Mouse (Mus musculus) testis, adult 2 months (tissue): ENCODE data around the gene Cpt1a. TPM values are rescaled to one million over a fixed set of nuclear protein-coding genes. Genes with fewer than 3 reads are reported as not detected.

Experiments used
- H3K27ac ChIP-seq: fragments of 200-500 bp; 2 replicates; pipeline ENCODE4 v1.5.1; 2012; ENCODE audit warnings: low read depth, low read length; ENCODE audit not compliant: control insufficient read depth, insufficient read depth
- H3K27me3 ChIP-seq: fragments of 200-500 bp; 2 replicates; pipeline ENCODE4 v1.6.1; 2012; ENCODE audit warnings: mild to moderate bottlenecking, low read length, moderate library complexity; ENCODE audit not compliant: control insufficient read depth, insufficient read depth
- H3K36me3 ChIP-seq: fragments of 200-500 bp; 2 replicates; pipeline ENCODE4 v1.6.1; 2012; ENCODE audit warnings: mild to moderate bottlenecking, low read length; ENCODE audit not compliant: control insufficient read depth, insufficient read depth
- H3K4me1 ChIP-seq: fragments of 200-500 bp; 2 replicates; pipeline ENCODE4 v1.6.1; 2012; ENCODE audit warnings: low read length; ENCODE audit not compliant: control insufficient read depth, insufficient read depth
- H3K4me3 ChIP-seq: fragments of 200-500 bp; 2 replicates; pipeline ENCODE4 v1.5.1; 2012; ENCODE audit warnings: low read depth, mild to moderate bottlenecking, low read length, moderate library complexity, mixed read lengths; ENCODE audit not compliant: control insufficient read depth
- CTCF ChIP-seq: fragments of 200-500 bp; IDR thresholded peaks from 2 replicates; pipeline ENCODE4 v1.5.1; 2012; ENCODE audit warnings: low read depth, mild to moderate bottlenecking, inconsistent platforms, low read length, moderate library complexity; ENCODE audit not compliant: control insufficient read depth, insufficient read depth, insufficient replicate concordance
- POLR2A ChIP-seq: fragments of 200-500 bp; IDR thresholded peaks from 2 replicates; pipeline ENCODE4 v1.6.1; 2012; ENCODE audit warnings: low read depth, mild to moderate bottlenecking, inconsistent platforms, low read length, moderate library complexity; ENCODE audit not compliant: control insufficient read depth
- polyA plus RNA-seq: library from polyadenylated mRNA; depleted of rRNA; stranded (reverse); fragments of >200 nt; gene quantifications from 2 replicates; pipeline ENCODE4 v1.2.3, GENCODE M21; 2012

The Cpt1a gene
- polyA plus RNA-seq, 1 experiment: 18.9 TPM

DNA sequence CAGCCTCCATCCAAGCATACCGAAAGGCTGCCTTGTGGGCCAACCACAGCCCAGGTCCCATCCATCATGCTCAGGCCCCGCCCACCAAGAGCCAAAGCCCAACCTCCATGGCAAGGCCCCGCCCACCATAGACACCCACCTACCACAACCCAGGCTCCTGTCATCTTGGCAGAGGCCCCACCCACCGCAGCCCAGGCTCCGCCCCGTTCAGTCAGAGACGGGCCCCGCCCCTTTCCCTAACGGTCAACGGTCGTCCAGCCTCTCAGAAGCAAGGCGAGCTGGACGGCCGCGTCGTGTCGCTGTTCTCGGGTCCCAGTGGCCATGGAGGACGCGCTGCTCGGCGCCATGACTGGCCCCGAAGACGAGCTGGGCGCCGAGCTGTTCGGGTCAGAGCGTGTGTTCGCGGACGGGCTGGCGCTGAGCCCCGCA is 66.5 kb downstream of the Cpt1a start, which contains the start of gene Tesmin:
Gene Tesmin, plus strand, starts transcription at position 229 of the 429 bp plus-strand sequence.
- TF ChIP-seq POLR2A (peak; percentile 95), CTCF (no peak)
- H3K27ac ChIP-seq: peak within 1 kb of the TSS; percentile 97
- H3K36me3 ChIP-seq: peaks cover 1% of the 10 kb centered on the region; the same call in 1 of the 2 replicates
- peak within 1 kb of the TSS; percentile 89 for H3K4me3 ChIP-seq
- H3K4me1 ChIP-seq: peaks cover 5% of the 10 kb centered on the region
- H3K27me3 ChIP-seq: no peaks in the 10 kb centered on the region

DNA sequence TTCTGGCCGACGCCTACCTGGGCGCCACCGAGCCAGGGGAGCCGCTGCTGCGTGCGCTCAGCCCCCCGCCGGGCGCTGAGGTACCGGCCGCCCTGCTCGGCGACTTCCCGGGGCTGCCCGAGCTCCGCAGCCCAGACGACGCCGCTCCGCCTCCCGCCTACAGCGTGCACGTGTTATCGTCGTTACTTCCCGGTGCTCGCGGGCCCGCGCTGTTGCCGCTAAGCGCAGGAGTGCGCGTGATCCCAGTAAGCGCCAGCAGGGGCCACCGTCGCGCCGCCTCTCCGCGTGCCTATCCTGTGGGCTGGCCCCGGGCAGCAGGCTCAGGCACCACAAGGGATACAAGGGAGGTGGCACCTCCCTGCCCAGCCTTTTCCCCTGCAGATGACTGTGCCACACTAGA is 67.0 kb downstream of the Cpt1a start:
- Histone ChIP-seq H3K27me3 (no peaks in the 10 kb centered on the region), H3K4me1 (peaks cover 5% of the 10 kb centered on the region), H3K36me3 (peaks cover 1% of the 10 kb centered on the region), H3K27ac (peak overlapping the region; percentile 97), H3K4me3 (peak overlapping the region; percentile 89)
- no peak; the same call in 1 of the 2 replicates for TF ChIP-seq POLR2A
- peak; percentile 66; the same call in 1 of the 2 replicates for TF ChIP-seq CTCF

DNA sequence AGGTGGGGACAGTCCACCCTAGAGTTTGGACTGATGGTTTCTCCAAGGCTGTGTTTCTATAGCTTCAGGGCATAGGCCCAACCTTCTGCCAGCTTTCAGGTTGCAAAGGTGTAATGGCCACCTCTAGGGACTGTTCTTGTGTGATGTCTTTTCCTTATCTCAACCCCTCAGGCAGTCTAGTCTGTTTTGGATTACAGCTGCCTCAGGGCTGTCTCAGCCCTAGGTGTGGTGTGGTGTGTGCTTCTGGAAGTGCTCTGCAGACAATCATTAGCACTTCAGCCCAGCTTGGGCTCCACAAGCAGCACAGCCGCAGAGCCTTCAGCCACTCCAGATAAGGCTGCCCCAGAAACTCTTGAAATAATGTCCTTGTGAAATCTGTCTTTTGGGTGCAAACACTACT is 70.2 kb downstream of the Cpt1a start:
- H3K36me3 ChIP-seq: peaks cover 7% of the 10 kb centered on the region
- TF ChIP-seq CTCF: no peak
- TF ChIP-seq POLR2A: no peak

DNA sequence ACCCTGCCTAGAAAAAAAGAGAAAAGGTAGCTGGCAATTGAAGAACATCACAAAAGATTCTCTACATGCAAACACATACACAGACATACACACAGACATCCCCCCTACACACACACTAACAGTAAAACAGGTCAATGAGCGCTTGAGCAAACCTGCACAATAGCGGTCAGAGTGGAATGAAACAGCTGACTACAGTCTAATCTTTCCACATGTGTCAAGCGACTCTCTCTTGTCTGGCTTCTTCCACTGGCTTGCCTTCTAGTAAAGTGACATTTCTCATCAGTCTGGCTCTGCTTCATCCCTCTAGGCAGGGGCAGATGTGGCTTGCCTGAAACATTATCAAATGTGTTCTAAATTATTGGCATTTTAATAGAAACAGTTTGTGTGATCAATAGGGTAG is 72.1 kb downstream of the Cpt1a start:
- Histone ChIP-seq H3K27ac (no peak overlapping the region), H3K4me1 (peaks cover 2% of the 10 kb centered on the region; the same call in 1 of the 2 replicates), H3K36me3 (peaks cover 7% of the 10 kb centered on the region), H3K4me3 (no peak overlapping the region), H3K27me3 (no peaks in the 10 kb centered on the region)
- no peak for TF ChIP-seq POLR2A
- TF ChIP-seq CTCF: no peak

More for the DNA sequence above, 70.2 kb downstream of the Cpt1a start:
- Histone ChIP-seq H3K4me1 (peaks cover 5% of the 10 kb centered on the region), H3K4me3 (no peak overlapping the region), H3K27me3 (no peaks in the 10 kb centered on the region), H3K27ac (no peak overlapping the region)

DNA sequence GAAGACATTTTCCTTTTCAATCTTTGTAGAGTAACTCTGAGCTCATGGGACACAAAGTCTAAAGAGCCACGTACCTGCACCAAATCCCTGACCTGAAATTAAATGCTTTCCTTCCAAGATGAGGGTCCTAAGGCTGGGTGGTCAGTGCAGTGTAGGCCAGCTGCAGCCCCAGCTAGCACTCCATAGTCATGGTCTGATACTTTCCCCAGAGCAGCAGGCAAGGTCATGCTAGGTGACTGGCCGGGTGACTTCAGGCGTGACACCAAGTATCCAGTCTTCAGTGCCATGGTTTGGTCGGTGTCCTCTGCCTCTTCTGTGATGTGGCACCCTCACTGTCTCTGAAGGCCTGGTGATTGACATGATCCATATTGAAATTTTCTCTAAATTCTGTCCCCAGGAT is 77.9 kb downstream of the Cpt1a start:
- H3K4me3 ChIP-seq: no peak overlapping the region
- no peaks in the 10 kb centered on the region for H3K4me1 ChIP-seq
- no peaks in the 10 kb centered on the region for H3K27me3 ChIP-seq

DNA sequence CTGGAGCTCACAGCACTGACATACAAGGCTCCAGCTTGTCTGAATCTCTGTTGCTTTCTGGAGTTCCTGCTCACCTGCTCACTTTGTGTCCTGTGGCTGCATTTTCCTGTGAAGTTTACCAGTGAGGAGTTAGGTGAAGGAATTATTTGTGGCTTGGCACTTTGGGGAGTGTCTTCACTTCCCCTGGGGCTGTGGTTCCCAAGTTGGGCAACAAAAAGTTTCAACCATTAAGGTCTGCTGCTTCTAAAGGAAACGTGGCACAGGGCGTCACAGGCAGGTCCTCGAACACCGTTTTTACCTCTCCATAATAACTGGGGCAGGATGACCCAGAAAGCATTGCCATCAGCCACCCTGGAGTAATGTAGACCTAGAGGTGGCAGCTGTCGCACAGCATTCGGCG is 79.4 kb downstream of the Cpt1a start:
- no peak for TF ChIP-seq CTCF
- TF ChIP-seq POLR2A: no peak
- peaks cover 4% of the 10 kb centered on the region for H3K36me3 ChIP-seq
- no peaks in the 10 kb centered on the region for H3K4me1 ChIP-seq
- no peak overlapping the region for H3K4me3 ChIP-seq
- H3K27me3 ChIP-seq: no peaks in the 10 kb centered on the region
- H3K27ac ChIP-seq: no peak overlapping the region

More for the DNA sequence above, 77.9 kb downstream of the Cpt1a start:
- TF ChIP-seq POLR2A (no peak), CTCF (no peak)
- Histone ChIP-seq H3K27ac (no peak overlapping the region), H3K36me3 (peaks cover 4% of the 10 kb centered on the region)

DNA sequence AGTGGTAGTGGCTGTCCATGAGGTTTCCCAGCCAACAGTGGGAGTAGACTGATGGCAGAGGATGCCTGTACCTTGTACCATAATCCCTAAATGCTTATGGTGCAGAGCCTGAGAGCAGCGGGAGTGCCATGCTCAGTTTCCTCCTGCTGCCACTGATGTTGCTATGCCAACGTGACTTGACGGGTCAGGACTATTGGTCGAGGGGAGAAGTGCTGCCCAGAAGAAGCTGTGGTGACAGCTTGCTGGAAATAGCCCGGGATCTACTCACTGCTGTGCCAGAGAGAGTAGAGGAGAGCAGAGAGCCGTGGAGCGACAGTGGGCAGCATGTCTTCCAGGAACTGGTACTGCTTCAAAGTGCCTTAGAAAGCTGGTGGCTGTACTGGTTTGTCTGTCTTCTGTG is 79.8 kb downstream of the Cpt1a start:
- H3K4me1 ChIP-seq: no peaks in the 10 kb centered on the region
- TF ChIP-seq CTCF: no peak
- H3K27me3 ChIP-seq: no peaks in the 10 kb centered on the region
- no peak overlapping the region for H3K27ac ChIP-seq
- no peak overlapping the region for H3K4me3 ChIP-seq
- peaks cover 2% of the 10 kb centered on the region for H3K36me3 ChIP-seq

DNA sequence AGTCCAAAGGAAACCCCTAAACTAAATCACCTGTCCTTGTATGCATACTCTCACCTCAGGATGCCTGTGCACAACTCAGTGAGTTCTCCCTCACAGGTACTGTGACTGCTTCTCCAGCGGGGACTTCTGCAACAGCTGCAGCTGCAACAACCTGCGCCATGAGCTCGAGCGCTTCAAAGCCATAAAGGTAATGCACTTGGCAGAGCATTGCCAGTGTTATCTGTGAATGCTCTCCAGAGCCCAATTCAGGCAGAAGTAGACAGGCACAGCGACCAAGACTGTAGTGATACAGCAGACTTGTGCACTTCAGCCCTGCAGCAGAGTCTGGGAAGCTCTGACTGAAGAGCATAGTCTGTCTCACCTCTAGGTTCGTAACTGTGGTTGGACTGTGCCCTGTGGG is 80.3 kb downstream of the Cpt1a start:
- Histone ChIP-seq H3K4me3 (no peak overlapping the region), H3K36me3 (peaks cover 3% of the 10 kb centered on the region), H3K4me1 (no peaks in the 10 kb centered on the region), H3K27ac (no peak overlapping the region), H3K27me3 (no peaks in the 10 kb centered on the region)
- TF ChIP-seq POLR2A: no peak
- no peak for TF ChIP-seq CTCF
